Mouse (Mus musculus) ovary, postnatal 36 days (tissue): ENCODE measurements at regions not wholly inside any gene's neighbourhood (a gene's known extent, or its start where the extent isn't known, plus 50 kb on each side); places are given as distances from the start of the nearest gene placed in this dataset.

Experiments used
- DNase-seq: peaks from one replicate; pipeline ENCODE4 v3.0.0; 2022; ENCODE audit warnings: low spot score, mixed read lengths

DNA sequence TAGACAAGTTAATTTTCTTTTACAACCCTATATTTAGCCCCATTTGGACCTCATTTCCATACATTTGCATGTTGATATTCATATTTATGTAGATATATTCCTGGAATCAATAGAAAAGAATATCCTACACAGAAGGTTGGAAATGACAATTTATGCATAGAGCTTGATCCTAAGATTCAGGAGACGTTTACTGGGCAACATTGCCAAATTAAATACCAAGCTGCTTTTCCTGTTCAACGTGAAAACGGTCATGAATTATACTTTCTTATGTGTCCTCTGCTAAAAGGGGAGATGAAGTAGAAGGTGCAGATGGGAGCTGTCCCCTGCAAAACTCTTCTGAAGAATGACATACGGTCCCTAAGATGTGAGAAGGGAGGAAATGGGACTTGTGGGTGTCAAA is 2888.9 kb upstream of the Lrrc6 start:
- no peak for DNase-seq

- no peak for DNase-seq
Observed at GRCm38 (mm10) chr15:69387466-69387865, 2886.8 kb upstream of the Lrrc6 start.

DNA sequence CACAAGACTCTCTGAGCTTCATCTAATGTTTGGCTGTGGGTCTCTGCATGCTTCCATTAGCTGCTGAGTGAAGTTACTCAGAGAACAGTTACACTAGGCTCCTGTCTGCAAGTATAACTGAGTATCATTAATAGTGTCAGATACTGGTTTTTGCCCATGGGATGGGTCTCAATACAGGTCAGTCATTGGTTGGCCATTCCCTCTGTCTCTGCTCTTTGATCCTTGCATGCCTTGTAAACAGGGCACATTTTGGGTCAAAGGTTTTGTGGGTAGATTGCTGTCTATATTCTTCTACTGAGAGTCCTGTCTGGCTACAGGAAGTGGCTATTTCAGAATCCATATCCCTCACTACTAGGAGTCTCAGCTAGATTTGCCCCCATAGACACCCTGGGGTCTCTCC is 2864.7 kb upstream of the Lrrc6 start:
- DNase-seq, result no peak

DNA sequence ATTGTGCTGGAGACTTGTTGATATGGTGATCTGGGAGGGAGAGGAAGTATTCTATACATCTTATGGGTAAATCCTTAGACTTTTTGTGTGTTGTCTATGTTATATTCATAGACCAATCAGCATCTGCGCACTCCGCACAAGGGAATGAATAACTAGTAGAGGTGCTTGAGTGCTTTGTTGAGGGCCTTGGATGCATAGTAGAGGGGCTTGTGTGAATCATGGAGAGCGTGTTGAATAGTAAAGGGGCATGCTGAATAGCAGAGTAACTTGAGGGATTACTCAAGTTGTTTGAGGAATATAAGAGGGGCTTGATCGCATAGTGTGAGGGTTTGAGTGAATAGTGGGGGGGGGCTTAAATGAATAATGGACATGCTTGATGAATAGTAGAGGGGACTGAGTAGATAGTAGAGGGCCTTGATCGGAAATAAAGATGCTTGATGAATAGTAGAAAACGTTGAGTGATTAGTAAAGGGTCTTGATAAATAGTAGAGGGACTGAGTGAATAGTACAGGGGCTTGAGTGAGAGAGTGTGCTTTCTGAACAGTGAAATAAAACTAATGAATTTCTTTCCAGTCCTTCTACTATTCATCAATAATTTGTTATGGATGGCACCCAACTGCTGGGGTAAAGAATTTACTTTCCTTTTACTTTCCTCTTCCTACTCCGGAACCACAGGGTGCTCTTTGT is 2849.5 kb upstream of the Lrrc6 start:
- no peak for DNase-seq

DNA sequence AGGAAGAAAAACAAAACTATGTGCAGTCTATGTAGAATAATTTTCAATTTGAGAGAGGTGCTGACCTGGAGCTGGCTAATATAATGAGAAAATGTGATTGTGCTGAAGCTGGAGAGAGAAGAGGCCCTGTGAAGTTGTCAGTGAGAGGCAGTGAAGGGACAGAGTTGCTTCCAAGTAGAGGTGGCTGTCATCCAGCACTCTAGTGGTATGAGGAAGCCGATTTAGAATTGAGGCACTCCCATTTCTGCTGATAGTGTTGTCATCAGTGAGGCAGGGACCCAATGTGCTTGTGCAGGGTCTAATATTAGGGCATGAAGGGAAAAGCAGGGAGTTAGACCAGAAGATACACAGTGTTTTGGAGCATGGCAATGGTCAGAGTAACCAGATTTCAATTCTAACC is 2845.4 kb upstream of the Lrrc6 start:
- no peak for DNase-seq

GRCm38 (mm10) chr15:69342759-69343158 is 2842.0 kb upstream of the Lrrc6 start:
- DNase-seq, result no peak

DNA sequence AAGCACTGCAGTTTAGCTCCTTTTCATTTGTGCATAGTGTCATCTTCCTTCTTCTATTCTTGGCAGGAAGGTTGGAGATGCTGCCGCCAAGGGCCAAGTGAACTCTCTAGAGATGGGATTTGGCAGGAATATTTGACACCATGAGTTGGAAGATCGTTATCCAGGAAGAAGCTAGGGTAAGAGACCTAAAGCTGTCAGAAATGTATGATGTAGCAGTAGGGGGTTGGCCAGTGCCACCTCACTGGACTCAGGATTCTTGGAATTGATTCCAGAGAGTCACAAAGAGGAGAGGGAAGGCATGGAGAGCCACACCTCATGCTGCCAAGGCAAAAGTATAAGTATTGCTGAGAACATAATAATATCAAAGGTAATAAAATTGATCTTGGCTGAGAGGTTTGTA is 2835.8 kb upstream of the Lrrc6 start:
- DNase-seq, result no peak

- DNase-seq, result no peak
Observed at GRCm38 (mm10) chr15:69326537-69326936, 2825.8 kb upstream of the Lrrc6 start.

- DNase-seq, result no peak
Observed at GRCm38 (mm10) chr15:69303100-69303499, 2802.4 kb upstream of the Lrrc6 start.

DNA sequence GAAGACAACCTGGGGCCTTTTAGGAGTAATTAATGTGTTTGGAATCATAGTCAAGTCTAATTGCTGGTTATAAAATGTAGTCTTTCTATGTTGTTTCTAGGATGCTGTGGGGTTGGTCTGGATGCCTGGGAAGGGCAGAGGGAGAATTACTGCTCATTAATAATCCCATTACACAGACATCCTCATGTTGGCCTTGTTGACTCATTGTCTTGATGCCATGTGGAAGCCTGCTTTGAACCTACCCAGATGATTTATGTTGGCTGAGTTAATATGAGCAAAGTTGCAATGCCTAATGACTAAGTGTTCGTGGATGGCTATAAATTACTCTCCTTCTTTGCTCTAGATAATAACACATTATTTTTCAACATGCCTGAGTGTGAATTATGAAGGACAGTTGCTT is 2790.6 kb upstream of the Lrrc6 start:
- no peak for DNase-seq

- DNase-seq, result no peak
Observed at GRCm38 (mm10) chr15:69275546-69276255, 2775.0 kb upstream of the Lrrc6 start.

DNA sequence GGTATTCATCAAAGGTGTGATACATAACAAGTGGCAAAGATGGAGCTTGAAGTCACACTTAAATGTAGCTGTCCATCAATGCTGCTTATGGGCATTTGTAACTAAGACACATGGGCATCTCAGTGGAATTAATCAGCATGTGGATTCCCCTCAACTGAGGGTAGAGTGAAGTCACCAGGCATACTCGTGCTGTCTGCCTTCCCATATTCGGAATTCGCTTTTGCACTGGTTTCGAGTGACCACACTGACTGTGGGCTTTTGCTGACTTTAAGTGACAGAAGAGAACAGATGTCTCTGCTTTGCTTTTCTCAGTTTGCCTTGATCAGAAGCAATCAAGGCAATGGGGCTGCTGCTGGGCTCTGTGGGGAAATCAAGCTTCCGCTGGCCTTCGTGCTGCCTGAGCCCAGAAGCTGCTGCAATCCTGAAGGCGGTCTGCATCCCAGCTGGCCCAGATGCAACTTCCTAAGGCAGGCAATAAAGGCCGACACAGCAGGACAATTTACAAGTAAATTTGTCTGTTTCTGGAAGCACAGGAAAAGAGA is 2773.6 kb upstream of the Lrrc6 start:
- DNase-seq, result no peak

GRCm38 (mm10) chr15:69273518-69273917 is 2772.8 kb upstream of the Lrrc6 start:
- no peak for DNase-seq

- DNase-seq, result no peak
Observed at GRCm38 (mm10) chr15:69261940-69262339, 2761.2 kb upstream of the Lrrc6 start.

- DNase-seq, result no peak
Observed at GRCm38 (mm10) chr15:69257161-69257778, 2756.6 kb upstream of the Lrrc6 start.

DNA sequence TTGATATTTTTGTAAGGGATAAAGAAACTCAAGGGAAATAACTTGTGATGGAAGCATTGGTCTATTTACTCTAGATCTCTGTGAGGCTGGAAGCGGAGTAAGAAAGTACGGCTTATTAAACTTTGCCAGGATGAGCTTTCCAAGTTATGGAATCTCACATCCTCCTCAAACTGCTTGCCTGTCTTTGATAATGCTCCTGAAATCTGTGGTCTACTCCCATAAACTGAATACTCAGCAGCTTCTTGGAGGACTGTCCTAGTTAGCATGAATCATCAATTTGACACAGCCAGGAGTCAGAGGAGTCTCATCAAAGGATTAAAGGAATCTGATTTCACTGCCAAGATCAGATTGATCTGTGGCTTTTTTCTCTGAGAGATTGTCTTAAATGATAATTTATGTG is 2753.0 kb upstream of the Lrrc6 start:
- DNase-seq, result no peak

DNA sequence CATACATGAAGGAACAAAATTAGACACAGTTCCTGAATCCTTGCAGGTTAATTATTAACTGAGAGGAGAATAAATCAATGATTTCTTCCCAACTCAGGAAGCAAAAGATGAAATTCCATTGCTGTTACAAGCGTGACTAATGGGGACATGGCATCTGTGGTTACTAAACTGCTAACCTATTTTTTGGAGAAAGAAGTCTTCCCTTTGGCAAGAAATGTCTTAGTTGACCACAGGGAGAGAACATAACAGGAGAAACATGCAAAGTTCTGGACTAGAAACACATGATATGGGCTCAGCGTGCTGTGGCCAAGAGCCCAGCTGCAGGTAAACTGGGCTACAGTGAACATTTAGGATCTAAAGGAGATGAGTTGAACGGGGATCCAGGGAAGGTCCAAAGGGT is 2751.4 kb upstream of the Lrrc6 start:
- no peak for DNase-seq

DNA sequence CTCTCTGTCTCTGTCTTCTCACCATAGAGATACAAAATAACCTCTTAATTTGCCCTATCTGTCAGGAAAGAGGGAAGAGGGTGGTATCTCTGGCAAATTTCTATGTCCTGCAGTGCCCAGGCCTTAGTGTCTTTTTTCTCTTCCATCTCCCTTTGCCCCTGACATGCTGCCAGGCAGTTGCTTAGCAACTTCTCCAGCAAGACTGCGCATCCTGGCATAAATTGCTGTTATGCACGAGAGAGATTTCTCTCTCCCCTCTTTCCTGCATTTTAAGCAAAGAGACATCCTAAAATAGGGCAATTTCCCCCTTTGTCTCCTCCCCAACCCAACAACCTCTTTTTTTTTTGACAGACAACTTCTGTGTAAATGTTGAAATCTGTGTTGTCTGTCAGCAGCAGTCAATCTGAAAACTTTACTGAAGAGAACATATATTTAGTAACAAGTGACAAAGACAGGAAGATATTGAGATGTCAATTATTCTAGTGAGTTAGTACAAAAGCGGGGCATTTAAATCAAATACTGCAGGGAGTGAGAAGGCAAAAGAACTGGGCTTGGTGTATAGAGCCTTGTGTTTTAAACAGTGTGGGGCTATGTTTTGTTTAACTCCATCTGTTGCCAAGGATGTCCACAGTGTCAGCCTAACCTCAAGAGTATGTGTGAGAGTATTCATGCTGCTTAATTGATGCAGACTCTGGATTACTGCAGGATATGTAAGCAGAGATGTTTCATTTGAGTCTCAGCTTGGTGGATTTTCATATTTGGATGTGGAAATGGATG is 2745.7 kb upstream of the Lrrc6 start:
- peak; percentile 6 for DNase-seq

- DNase-seq, result no peak
Observed at GRCm38 (mm10) chr15:69235271-69235670, 2734.6 kb upstream of the Lrrc6 start.

DNA sequence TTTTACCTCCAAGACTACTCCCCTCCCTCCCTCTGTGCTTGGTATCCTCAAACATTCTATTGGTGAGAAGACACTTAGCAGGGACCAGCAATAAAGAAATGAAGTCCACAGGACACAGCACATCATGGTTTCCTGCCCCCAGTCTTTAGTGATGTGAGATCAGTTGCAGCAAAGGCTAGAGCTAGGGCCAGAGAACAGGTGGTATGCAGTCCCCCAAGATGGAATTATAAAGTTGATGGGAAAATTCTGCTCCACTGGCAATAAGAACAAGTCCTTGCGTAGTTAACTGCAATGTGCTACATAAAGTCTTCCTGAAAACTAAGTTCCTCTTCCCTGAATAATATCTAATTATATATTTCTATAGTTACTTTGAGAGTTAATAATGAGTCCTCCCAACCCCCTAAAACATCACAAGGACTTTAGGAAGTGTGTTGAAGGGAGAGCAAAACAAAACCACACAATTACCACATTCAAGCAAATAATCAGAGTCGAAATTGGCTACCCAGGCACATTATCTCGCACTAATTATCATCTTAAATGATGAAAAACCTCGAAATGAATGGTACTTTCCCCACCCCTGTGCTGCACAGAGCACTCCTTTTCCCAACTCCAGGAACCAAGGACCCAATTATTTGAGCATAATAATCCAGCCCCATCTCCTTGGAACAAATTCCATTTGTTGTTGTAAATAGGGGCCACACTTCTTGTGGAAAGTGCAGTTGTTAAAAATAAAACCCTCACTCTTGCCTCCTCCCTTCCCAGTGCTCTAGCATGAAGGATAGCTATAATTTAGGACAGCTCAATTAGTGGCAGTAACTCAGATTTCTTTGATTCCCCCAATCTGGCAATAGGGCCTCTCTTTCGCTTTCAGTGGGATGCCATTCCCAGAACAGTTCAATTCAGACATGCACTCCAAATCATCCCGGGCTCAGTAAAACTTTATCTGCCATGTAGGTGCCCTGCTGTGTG is 2724.2 kb upstream of the Lrrc6 start:
- DNase-seq, result no peak

DNA sequence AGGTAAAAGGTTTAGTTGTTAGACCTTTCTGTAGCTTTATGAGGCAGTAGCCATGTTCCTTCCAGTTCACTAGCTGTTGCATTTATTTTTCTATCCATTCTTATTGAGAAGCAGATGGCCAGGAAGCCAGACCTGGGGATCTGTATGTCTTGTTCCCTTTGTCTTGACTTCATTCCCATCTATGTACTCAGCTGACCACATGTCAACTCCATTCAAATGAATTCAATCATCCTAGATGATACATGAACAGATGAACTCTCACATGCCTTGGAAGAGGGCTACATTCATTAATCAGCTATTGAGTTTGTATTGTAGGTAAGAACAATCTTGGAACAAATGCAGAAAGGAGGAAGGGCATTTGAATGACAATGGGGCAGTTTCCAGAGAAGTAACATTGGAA is 2722.7 kb upstream of the Lrrc6 start:
- no peak for DNase-seq
